Mouse (Mus musculus) G1E (cell line): ENCODE data around the gene Cox8b.

Experiments used
- CTCF ChIP-seq: IDR thresholded peaks from 2 replicates; pipeline ENCODE4 v1.5.1; 2012; ENCODE audit warnings: low read depth, low read length, inconsistent platforms, mixed read lengths
- GATA1 ChIP-seq: IDR thresholded peaks from 2 replicates; pipeline ENCODE4 v1.6.1; 2012; ENCODE audit warnings: borderline replicate concordance, low read length, inconsistent platforms, mixed read lengths
- GATA2 ChIP-seq: IDR thresholded peaks from 2 replicates; pipeline ENCODE4 v1.6.1; 2012; ENCODE audit warnings: low read depth, low read length, inconsistent platforms, borderline replicate concordance
- POLR2AphosphoS5 ChIP-seq: IDR thresholded peaks from 2 replicates; pipeline ENCODE4 v1.6.1; 2012; ENCODE audit warnings: low read depth, low read length, inconsistent platforms; ENCODE audit not compliant: insufficient replicate concordance
- TAL1 ChIP-seq: conservative IDR thresholded peaks from 2 replicates; pipeline ENCODE4 v1.6.1; 2012; ENCODE audit warnings: low read depth, low read length, inconsistent platforms, mixed read lengths

DNA sequence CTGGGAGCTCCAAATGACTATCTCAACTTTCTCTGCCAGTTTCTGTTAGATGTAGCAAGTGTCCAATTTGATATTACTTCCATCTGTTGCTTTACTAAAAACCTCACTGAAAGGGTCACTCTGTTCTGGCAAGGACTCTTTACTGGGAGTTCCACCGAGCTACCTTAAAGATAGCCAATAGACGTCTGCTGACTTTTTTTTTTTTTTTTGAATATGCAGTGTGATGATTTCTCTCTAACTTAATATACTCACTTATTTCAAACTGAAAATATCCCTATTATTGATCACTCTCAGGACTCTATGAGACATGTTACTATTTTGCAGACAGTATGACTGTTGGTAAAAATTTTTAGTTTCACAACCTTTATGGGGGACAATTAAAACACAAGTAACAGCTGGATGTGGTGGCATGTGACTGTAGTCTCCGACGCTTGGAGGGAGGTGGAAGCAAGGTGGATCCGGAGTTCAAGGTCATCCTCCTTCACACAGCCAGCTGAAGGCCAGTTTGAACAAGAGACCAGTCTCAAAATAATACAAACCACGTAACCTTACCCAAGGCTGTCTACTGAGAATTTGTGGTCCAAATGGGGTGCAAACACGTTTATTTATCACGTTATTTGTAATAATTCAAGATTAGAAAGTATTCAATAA is 19.3 kb downstream of the Cox8b start:
- no peak for TF ChIP-seq CTCF
- no peak for TF ChIP-seq GATA1
- no peak for TF ChIP-seq TAL1
- no peak for TF ChIP-seq GATA2
- no peak for TF ChIP-seq POLR2AphosphoS5
